Mouse (Mus musculus) CD4-positive, CD25-positive, alpha-beta regulatory T cell, adult 4 months (primary cell): Measurements from ENCODE around the gene Arhgef3. TPM values are rescaled to one million over a fixed set of nuclear protein-coding genes. Genes with fewer than 3 reads are reported as not detected.
A peak's percentile ranks its signal among the peaks of the same experiment; 100 is the strongest.

Experiments
- ATAC-seq: one replicate; pipeline ENCODE4 v1.8.0; 2017
- polyA plus RNA-seq, 2 experiments: library from polyadenylated mRNA; unstranded; fragments of 100-300 nt; shearing (Covaris generic); gene quantifications; one replicate each; pipeline ENCODE4 v1.2.1; 2017

The Arhgef3 gene
- polyA plus RNA-seq, 2 experiments from 2014 or later, result 149 to 256 TPM

GRCm38 (mm10) chr14:27272072-27272834, 157.6 kb downstream of the Arhgef3 start:
- no peak for ATAC-seq

GRCm38 (mm10) chr14:27272835-27273138, 158.1 kb downstream of the Arhgef3 start:
- no peak for ATAC-seq

- no peak for ATAC-seq
Measured at GRCm38 (mm10) chr14:27273169-27273568, 158.5 kb downstream of the Arhgef3 start.

- ATAC-seq, result no peak
Measured at GRCm38 (mm10) chr14:27277259-27277658, 162.6 kb downstream of the Arhgef3 start.

GRCm38 (mm10) chr14:27280201-27280890, 165.6 kb downstream of the Arhgef3 start:
- peak; percentile 66 for ATAC-seq

GRCm38 (mm10) chr14:27283956-27284355, 169.3 kb downstream of the Arhgef3 start:
- ATAC-seq, result no peak

GRCm38 (mm10) chr14:27286202-27286601, 171.5 kb downstream of the Arhgef3 start:
- ATAC-seq, result no peak

- no peak for ATAC-seq
Measured at GRCm38 (mm10) chr14:27289053-27289452, 174.4 kb downstream of the Arhgef3 start.

- ATAC-seq, result no peak
Measured at GRCm38 (mm10) chr14:27292101-27292500, 177.4 kb downstream of the Arhgef3 start.

GRCm38 (mm10) chr14:27295821-27296220, 181.1 kb downstream of the Arhgef3 start:
- ATAC-seq, result no peak

GRCm38 (mm10) chr14:27296987-27297386, 182.3 kb downstream of the Arhgef3 start:
- no peak for ATAC-seq

GRCm38 (mm10) chr14:27298875-27299274, 184.2 kb downstream of the Arhgef3 start:
- no peak for ATAC-seq

- no peak for ATAC-seq
Measured at GRCm38 (mm10) chr14:27299705-27300104, 185.0 kb downstream of the Arhgef3 start.

GRCm38 (mm10) chr14:27301768-27302499, 187.2 kb downstream of the Arhgef3 start:
- ATAC-seq, result no peak

GRCm38 (mm10) chr14:27303294-27303693, 188.6 kb downstream of the Arhgef3 start:
- peak; percentile 72 for ATAC-seq

GRCm38 (mm10) chr14:27304408-27304807, 189.7 kb downstream of the Arhgef3 start:
- ATAC-seq, result peak; percentile 58

GRCm38 (mm10) chr14:27308761-27309160, 194.1 kb downstream of the Arhgef3 start:
- ATAC-seq, result no peak

GRCm38 (mm10) chr14:27310559-27311242, 196.0 kb downstream of the Arhgef3 start:
- no peak for ATAC-seq

GRCm38 (mm10) chr14:27312380-27312779, 197.7 kb downstream of the Arhgef3 start:
- ATAC-seq, result no peak

- no peak for ATAC-seq
Measured at GRCm38 (mm10) chr14:27315737-27316136, 201.0 kb downstream of the Arhgef3 start.

GRCm38 (mm10) chr14:27317146-27317545, 202.4 kb downstream of the Arhgef3 start:
- ATAC-seq, result peak; percentile 98

GRCm38 (mm10) chr14:27319386-27319785, 204.7 kb downstream of the Arhgef3 start:
- no peak for ATAC-seq

- ATAC-seq, result no peak
Measured at GRCm38 (mm10) chr14:27322041-27322440, 207.3 kb downstream of the Arhgef3 start.
